Mouse (Mus musculus) brain, embryonic 14.5 days (tissue): ENCODE results near the gene Pheta1.

Source experiments
- CTCF ChIP-seq: fragments of 200-500 bp; IDR thresholded peaks from 2 replicates; pipeline ENCODE4 v1.5.1; 2012; ENCODE audit warnings: inconsistent platforms, mild to moderate bottlenecking, moderate library complexity, borderline replicate concordance; ENCODE audit not compliant: insufficient read depth, insufficient read length; ENCODE audit errors: extremely low read depth
- POLR2A ChIP-seq: fragments of 200-500 bp; IDR thresholded peaks from 2 replicates; pipeline ENCODE4 v1.6.1; 2012; ENCODE audit warnings: mild to moderate bottlenecking, inconsistent platforms, borderline replicate concordance; ENCODE audit not compliant: poor library complexity, insufficient read depth, insufficient read length, severe bottlenecking; ENCODE audit errors: extremely low read depth

DNA sequence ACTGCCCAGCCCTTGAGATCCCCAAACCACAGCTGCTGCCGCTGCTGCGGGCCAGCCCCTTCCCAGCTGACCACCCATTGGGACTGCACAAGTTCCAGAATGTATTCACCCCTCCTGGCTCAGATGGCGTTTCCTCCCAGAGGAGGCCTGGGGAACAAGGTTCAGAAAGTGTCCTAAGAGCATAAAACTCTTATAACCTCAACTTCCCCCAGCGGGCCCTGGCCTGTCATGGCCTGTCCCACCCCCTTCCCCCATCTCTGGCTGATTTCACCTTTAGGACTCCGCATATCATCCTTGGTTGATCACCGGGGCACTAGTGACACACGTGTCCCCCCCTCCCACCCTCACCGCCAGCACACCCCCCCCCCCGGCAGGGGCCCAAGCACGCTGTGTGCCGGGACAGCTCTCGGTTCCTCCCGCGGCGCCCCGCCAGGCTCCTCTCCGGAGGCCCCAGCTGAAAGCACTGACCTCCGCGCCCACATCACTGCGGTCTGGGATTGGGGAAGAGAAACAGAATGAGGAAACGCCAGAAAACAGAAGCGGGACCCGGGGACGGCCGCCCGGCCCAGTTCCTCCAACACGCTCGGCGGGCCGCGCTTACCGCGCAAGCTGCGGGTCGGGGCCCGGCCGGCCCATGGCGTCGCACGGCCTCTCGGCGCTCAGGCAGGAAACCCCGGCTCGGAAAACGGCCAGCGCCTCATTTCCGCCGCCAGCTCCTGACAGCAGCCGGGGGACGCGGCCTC is 12.7 kb upstream of the Pheta1 start:
- no peak for TF ChIP-seq POLR2A
- TF ChIP-seq CTCF = no peak
